Mouse (Mus musculus) central nervous system, embryonic 18 days (tissue): ENCODE data around the gene Enah. TPM values are rescaled to one million over a fixed set of nuclear protein-coding genes. Genes with fewer than 3 reads are reported as not detected.

ENCODE experiments used
- polyA plus RNA-seq: library from polyadenylated mRNA; depleted of rRNA; stranded (reverse); fragments of >200 nt; gene quantifications from 2 replicates; pipeline ENCODE4 v1.2.3, GENCODE M21; 2012; rRNA removed

Gene Enah
- polyA plus RNA-seq, result 61.8 and 67.7 TPM in 2 replicates

GRCm38 (mm10) chr1:182019926-182020801, at the start of gene Enah:
Enah (minus strand) TSS chr1:182019990.

Other genes with a start within 250 kb of the Enah start
- 18.5 and 20.5 TPM in 2 replicates for gene Lbr, start 176.9 kb downstream of the Enah start, polyA plus RNA-seq
- 97.8 and 101 TPM in 2 replicates for gene Srp9, start 104.7 kb upstream of the Enah start, polyA plus RNA-seq
- not detected in 2 replicates for gene Vmn1r1, start 144.5 kb upstream of the Enah start, polyA plus RNA-seq